Mouse (Mus musculus) forebrain, embryonic 15.5 days (tissue): ENCODE data around the gene Morc4. TPM values are rescaled to one million over a fixed set of nuclear protein-coding genes. Genes with fewer than 3 reads are reported as not detected.

Experiments used
- ATAC-seq: fragments of 200-750 bp; cut with Nextera tagmentation; replicated peaks from 2 replicates; pipeline ENCODE4 v1.8.0; 2017; ENCODE audit warnings: mild to moderate bottlenecking, moderate TSS enrichment, moderate library complexity
- H3K27ac ChIP-seq: fragments of 300-500 bp; sonication (generic); replicated peaks from 2 replicates; pipeline ENCODE4 v1.5.1; 2015; ENCODE audit warnings: mild to moderate bottlenecking, inconsistent platforms
- H3K27me3 ChIP-seq: fragments of 300-500 bp; sonication (generic); 2 replicates; pipeline ENCODE4 v1.6.1; 2015; ENCODE audit warnings: inconsistent platforms
- H3K36me3 ChIP-seq: fragments of 300-500 bp; sonication (generic); 2 replicates; pipeline ENCODE4 v1.6.1; 2015; ENCODE audit warnings: mild to moderate bottlenecking, inconsistent platforms
- H3K4me1 ChIP-seq: fragments of 300-500 bp; sonication (generic); 2 replicates; pipeline ENCODE4 v1.6.1; 2015; ENCODE audit warnings: inconsistent platforms
- H3K4me2 ChIP-seq: fragments of 300-500 bp; sonication (generic); replicated peaks from 2 replicates; pipeline ENCODE4 v1.6.1; 2015; ENCODE audit warnings: mild to moderate bottlenecking, inconsistent platforms
- H3K4me3 ChIP-seq: fragments of 300-500 bp; sonication (generic); 2 replicates; pipeline ENCODE4 v1.5.1; 2015; ENCODE audit warnings: mild to moderate bottlenecking, inconsistent platforms
- H3K9ac ChIP-seq: fragments of 300-500 bp; sonication (generic); replicated peaks from 2 replicates; pipeline ENCODE4 v1.6.1; 2015; ENCODE audit warnings: mild to moderate bottlenecking, inconsistent platforms
- H3K9me3 ChIP-seq: fragments of 300-500 bp; sonication (generic); 2 replicates; pipeline ENCODE4 v1.6.1; 2016; ENCODE audit warnings: inconsistent platforms
- WGBS: fragments of 180-500 bp; shearing (Covaris S2); methylation state at CpG from one replicate; pipeline ENCODE4 v1.1.7; 2015; ENCODE audit warnings: mixed read lengths; 5-methylcytosine and 5-hydroxymethylcytosine counted together
- polyA plus RNA-seq: library from polyadenylated mRNA; unstranded; fragments of >200 nt; fragmentation: Nextera tagmentation; extraction: Ambion mirVana; gene quantifications from 2 replicates; pipeline ENCODE4 v1.2.1, GENCODE M21; 2015

Morc4 gene
- 2.5 and 2.8 TPM in 2 replicates for polyA plus RNA-seq

GRCm38 (mm10) chrX:139870938-139871791 lies at the start of gene Morc4:
Morc4 (minus strand) TSS chrX:139871677.
- Histone ChIP-seq H3K9me3 (no peaks in the 10 kb centered on the region), H3K4me3 (peak within 1 kb of the TSS; percentile 52), H3K36me3 (no peaks in the 10 kb centered on the region), H3K27ac (no peak within 1 kb of the TSS), H3K4me2 (peak within 1 kb of the TSS; percentile 83), H3K27me3 (no peaks in the 10 kb centered on the region), H3K4me1 (no peaks in the 10 kb centered on the region), H3K9ac (peak within 1 kb of the TSS; percentile 56)
- ATAC-seq: peak; percentile 96
- WGBS: 24% methylated on average over 79 of the region's 87 CpGs

GRCm38 (mm10) chrX:139920572-139920971 lies 49.1 kb upstream of the Morc4 start:
- ATAC-seq: no peak
- Histone ChIP-seq H3K9me3 (no peaks in the 10 kb centered on the region), H3K4me2 (no peak overlapping the region), H3K4me3 (no peak overlapping the region), H3K27me3 (no peaks in the 10 kb centered on the region), H3K9ac (no peak overlapping the region), H3K36me3 (no peaks in the 10 kb centered on the region), H3K4me1 (no peaks in the 10 kb centered on the region), H3K27ac (no peak overlapping the region)
- 83% methylated on average over 4 of the region's 4 CpGs for WGBS

- Histone ChIP-seq H3K27me3 (no peaks in the 10 kb centered on the region), H3K9ac (no peak overlapping the region), H3K4me1 (no peaks in the 10 kb centered on the region), H3K4me3 (no peak overlapping the region), H3K27ac (no peak overlapping the region), H3K4me2 (no peak overlapping the region), H3K9me3 (no peaks in the 10 kb centered on the region), H3K36me3 (no peaks in the 10 kb centered on the region)
- 75% methylated on average over 1 of the region's 1 CpGs for WGBS
- no peak for ATAC-seq
These were observed 19.9 kb upstream of the Morc4 start for GRCm38 (mm10) chrX:139891387-139891786.

GRCm38 (mm10) chrX:139883221-139883620 lies 11.7 kb upstream of the Morc4 start:
- no peak overlapping the region for H3K4me3 ChIP-seq
- no peak for ATAC-seq
- no peak overlapping the region for H3K27ac ChIP-seq
- no peak overlapping the region for H3K4me2 ChIP-seq
- H3K27me3 ChIP-seq: no peaks in the 10 kb centered on the region
- no peaks in the 10 kb centered on the region for H3K36me3 ChIP-seq
- no peaks in the 10 kb centered on the region for H3K4me1 ChIP-seq
- no peak overlapping the region for H3K9ac ChIP-seq
- no peaks in the 10 kb centered on the region for H3K9me3 ChIP-seq

DNA sequence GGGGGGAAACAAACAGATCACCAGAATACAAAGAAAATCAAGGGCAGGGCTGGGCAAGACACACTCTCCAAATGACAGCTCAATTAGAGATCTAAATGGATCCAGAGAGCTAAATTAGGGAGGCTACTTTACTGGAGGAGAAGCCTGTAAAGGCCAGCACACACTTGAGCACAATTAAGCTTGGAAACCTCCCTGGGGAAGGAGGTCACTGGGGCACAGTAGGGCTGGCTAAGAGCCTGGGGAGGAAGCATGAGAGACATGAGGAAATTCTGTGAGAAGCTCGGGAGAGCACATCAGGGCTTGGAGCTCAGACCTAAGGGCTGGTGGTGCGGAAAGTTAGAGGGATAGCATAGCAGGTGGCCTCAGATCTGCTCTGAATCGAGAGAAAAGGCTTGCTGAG lies 6.5 kb upstream of the Morc4 start:
- 24% methylated on average over 3 of the region's 3 CpGs for WGBS

DNA sequence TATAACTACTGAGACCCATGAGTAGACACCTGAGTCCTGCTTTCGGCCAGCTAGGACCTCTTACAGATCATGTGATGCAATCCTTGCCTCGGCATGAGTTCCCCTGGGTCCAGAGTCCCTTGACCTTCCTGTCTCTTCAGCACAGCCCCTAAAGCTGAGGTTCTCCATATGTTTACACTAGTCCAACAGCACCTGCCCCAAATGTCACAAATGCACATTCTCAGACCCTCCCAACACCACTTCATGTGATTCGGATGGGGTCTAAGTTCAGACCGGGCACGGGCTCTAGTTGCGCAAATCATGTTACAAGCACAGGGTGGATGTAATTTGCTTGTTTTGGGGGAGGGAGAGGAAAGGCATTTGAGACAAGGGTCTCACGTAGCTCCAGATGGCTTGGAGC lies 5.6 kb upstream of the Morc4 start:
- no peak overlapping the region for H3K27ac ChIP-seq
- no peaks in the 10 kb centered on the region for H3K4me1 ChIP-seq
- no peak overlapping the region for H3K4me3 ChIP-seq
- no peaks in the 10 kb centered on the region for H3K27me3 ChIP-seq
- no peaks in the 10 kb centered on the region for H3K36me3 ChIP-seq
- no peak for ATAC-seq
- no peaks in the 10 kb centered on the region for H3K9me3 ChIP-seq
- WGBS: 93% methylated on average over 7 of the region's 7 CpGs
- H3K4me2 ChIP-seq: no peak overlapping the region
- H3K9ac ChIP-seq: no peak overlapping the region

More for the DNA sequence above, 6.5 kb upstream of the Morc4 start:
- Histone ChIP-seq H3K27ac (no peak overlapping the region), H3K27me3 (no peaks in the 10 kb centered on the region), H3K4me1 (no peaks in the 10 kb centered on the region), H3K36me3 (no peaks in the 10 kb centered on the region), H3K4me2 (no peak overlapping the region), H3K9me3 (no peaks in the 10 kb centered on the region), H3K9ac (no peak overlapping the region), H3K4me3 (no peak overlapping the region)
- no peak for ATAC-seq

DNA sequence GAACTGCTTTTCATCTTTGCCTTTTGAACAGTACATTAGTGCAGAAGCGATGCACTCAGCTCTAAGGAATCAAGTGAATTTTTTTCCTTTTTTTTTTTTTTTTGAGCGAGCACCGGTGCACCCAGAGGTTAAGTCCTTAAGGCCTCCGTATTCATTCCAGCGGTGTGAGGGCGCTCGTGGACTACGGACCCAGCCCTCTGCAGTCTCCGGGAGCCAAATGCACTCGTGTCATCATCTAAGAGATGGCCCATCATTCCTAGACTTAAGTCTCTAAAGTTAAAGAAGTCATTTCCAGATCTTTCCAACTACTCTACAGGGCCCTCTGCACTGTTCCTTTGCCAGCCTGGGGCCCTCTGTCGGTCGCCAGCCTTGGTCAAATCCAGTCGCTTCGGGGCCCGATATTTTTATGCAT lies 1.2 kb downstream of the Morc4 start:
- Histone ChIP-seq H3K36me3 (no peaks in the 10 kb centered on the region), H3K4me1 (no peaks in the 10 kb centered on the region), H3K4me3 (peak overlapping the region; percentile 52), H3K9ac (peak overlapping the region; percentile 56; the same call in 1 of the 2 replicates), H3K4me2 (peak overlapping the region; percentile 83), H3K27me3 (no peaks in the 10 kb centered on the region), H3K27ac (no peak overlapping the region), H3K9me3 (no peaks in the 10 kb centered on the region)
- ATAC-seq: peak; percentile 16; the same call in 1 of the 2 replicates
- 19% methylated on average over 15 of the region's 15 CpGs for WGBS

- no peak for ATAC-seq
- WGBS: 82% methylated on average over 5 of the region's 5 CpGs
These were observed 12.1 kb downstream of the Morc4 start for GRCm38 (mm10) chrX:139859402-139859801.

GRCm38 (mm10) chrX:139854795-139855194 lies 16.7 kb downstream of the Morc4 start:
- Histone ChIP-seq H3K27me3 (no peaks in the 10 kb centered on the region), H3K4me2 (no peak overlapping the region), H3K36me3 (no peaks in the 10 kb centered on the region), H3K27ac (no peak overlapping the region), H3K4me1 (no peaks in the 10 kb centered on the region), H3K9me3 (no peaks in the 10 kb centered on the region), H3K4me3 (no peak overlapping the region), H3K9ac (no peak overlapping the region)
- 96% methylated on average over 4 of the region's 4 CpGs for WGBS
- ATAC-seq: no peak

More at GRCm38 (mm10) chrX:139859402-139859801, 12.1 kb downstream of the Morc4 start:
- Histone ChIP-seq H3K4me3 (no peak overlapping the region), H3K4me1 (no peaks in the 10 kb centered on the region), H3K4me2 (no peak overlapping the region), H3K27me3 (no peaks in the 10 kb centered on the region), H3K36me3 (no peaks in the 10 kb centered on the region), H3K9ac (no peak overlapping the region), H3K27ac (no peak overlapping the region), H3K9me3 (no peaks in the 10 kb centered on the region)

GRCm38 (mm10) chrX:139841091-139841490 lies 30.4 kb downstream of the Morc4 start:
- H3K4me3 ChIP-seq: no peak overlapping the region
- ATAC-seq: no peak
- no peaks in the 10 kb centered on the region for H3K4me1 ChIP-seq
- no peak overlapping the region for H3K9ac ChIP-seq
- H3K27ac ChIP-seq: no peak overlapping the region
- H3K27me3 ChIP-seq: no peaks in the 10 kb centered on the region
- H3K9me3 ChIP-seq: no peaks in the 10 kb centered on the region
- WGBS: 83% methylated on average over 6 of the region's 6 CpGs
- H3K36me3 ChIP-seq: no peaks in the 10 kb centered on the region
- no peak overlapping the region for H3K4me2 ChIP-seq

- H3K4me1 ChIP-seq: no peaks in the 10 kb centered on the region
- 63% methylated on average over 3 of the region's 3 CpGs for WGBS
- no peak overlapping the region for H3K9ac ChIP-seq
- no peaks in the 10 kb centered on the region for H3K9me3 ChIP-seq
- no peak overlapping the region for H3K27ac ChIP-seq
- H3K27me3 ChIP-seq: no peaks in the 10 kb centered on the region
- no peak overlapping the region for H3K4me3 ChIP-seq
- ATAC-seq: no peak
- no peak overlapping the region for H3K4me2 ChIP-seq
- H3K36me3 ChIP-seq: no peaks in the 10 kb centered on the region
These were observed 32.4 kb downstream of the Morc4 start for GRCm38 (mm10) chrX:139839057-139839456.

- Histone ChIP-seq H3K9me3 (no peaks in the 10 kb centered on the region), H3K4me2 (no peak overlapping the region), H3K4me1 (no peaks in the 10 kb centered on the region), H3K27ac (no peak overlapping the region), H3K27me3 (no peaks in the 10 kb centered on the region), H3K4me3 (no peak overlapping the region), H3K9ac (no peak overlapping the region), H3K36me3 (no peaks in the 10 kb centered on the region)
- 21% methylated on average over 5 of the region's 5 CpGs for WGBS
- ATAC-seq: 0 out of 2 replicates have a peak, but pooled peaks have one; percentile 51
These were observed 39.0 kb downstream of the Morc4 start for GRCm38 (mm10) chrX:139832464-139832863.
